Mouse (Mus musculus) cerebellum, adult 2 months (tissue): ENCODE measurements around the gene Ttll7.

ENCODE experiments used
- CTCF ChIP-seq: fragments of 200-500 bp; IDR thresholded peaks from 2 replicates; pipeline ENCODE4 v1.5.1; 2011; ENCODE audit warnings: low read depth, mild to moderate bottlenecking, control low read depth, low read length, moderate library complexity, borderline replicate concordance; ENCODE audit not compliant: insufficient read depth
- POLR2A ChIP-seq: fragments of 200-500 bp; IDR thresholded peaks from 2 replicates; pipeline ENCODE4 v1.6.1; 2011; ENCODE audit warnings: low read length, control low read depth, borderline replicate concordance; ENCODE audit not compliant: insufficient read depth

- TF ChIP-seq CTCF = no peak
- no peak for TF ChIP-seq POLR2A
These were observed 167.3 kb downstream of the Ttll7 start for GRCm38 (mm10) chr3:147019506-147019905.
